Mouse (Mus musculus): Measurements from ENCODE around the gene Pcsk5. TPM values are rescaled to one million over a fixed set of nuclear protein-coding genes. Genes with fewer than 3 reads are reported as not detected.

The Pcsk5 gene
- polyA plus RNA-seq, 1 experiment from 2014 or later = 20.1 TPM

DNA sequence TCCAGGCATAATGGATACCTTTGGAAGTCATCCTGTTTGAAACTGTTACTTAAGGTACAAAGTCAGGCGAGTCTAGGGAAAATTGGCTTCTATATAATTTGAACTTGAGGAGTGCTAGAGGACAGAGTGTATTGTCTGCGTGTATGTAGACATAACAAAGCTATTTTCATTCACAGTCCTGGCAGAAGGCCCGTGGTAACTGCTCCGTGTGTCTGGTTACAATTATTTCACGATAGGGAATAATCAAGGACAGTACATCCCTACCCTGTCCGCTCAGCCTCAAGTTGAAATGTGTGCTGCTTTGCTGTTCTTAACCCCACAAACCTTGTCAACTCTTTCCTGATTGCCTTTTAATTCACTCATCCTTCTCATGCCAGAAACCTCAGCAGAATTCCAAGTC is 201.4 kb downstream of the Pcsk5 start:
- Histone ChIP-seq H3K4me3 (replicated peaks) (no peak overlapping the region), H3K27me3 (peaks cover 9% of the 10 kb centered on the region; the same call in 1 of the 2 replicates), H3K4me2 (no peak overlapping the region), H3K36me3 (no peaks in the 10 kb centered on the region), H3K27ac (no peak overlapping the region), H3K9me3 (no peaks in the 10 kb centered on the region), H3K9ac (replicated peaks) (no peak overlapping the region), H3K4me1 (replicated peaks) (no peaks in the 10 kb centered on the region)
- no peak for ATAC-seq (ENCODE audit: insufficient number of reproducible peaks, insufficient read depth, low FRiP score, low TSS enrichment, low read depth)
- 51% methylated on average over 6 of the region's 6 CpGs for WGBS

DNA sequence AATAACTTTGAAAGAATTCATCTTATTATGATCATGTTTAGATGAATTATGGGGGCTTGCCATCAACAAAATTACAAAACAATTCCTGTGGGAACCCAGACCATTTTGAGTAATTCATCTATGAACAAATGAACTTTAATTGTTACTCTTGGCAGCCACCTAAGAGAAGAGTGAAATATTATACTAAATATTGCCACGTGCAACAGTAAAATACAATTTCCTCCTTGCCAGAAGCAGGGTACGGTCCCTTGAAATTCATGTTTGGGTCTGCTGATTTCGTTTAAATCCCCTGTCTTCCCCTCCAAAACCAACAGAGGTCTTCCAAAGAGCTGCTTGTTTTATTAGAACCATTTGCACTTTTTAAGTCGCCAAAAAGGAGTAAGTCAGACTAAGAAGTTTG is 221.8 kb downstream of the Pcsk5 start:
- ATAC-seq (ENCODE audit: insufficient number of reproducible peaks, insufficient read depth, low FRiP score, low TSS enrichment, low read depth) = no peak
- 56% methylated on average over 4 of the region's 4 CpGs for WGBS
- H3K36me3 ChIP-seq = no peaks in the 10 kb centered on the region
- no peak overlapping the region for H3K4me2 ChIP-seq
- H3K9ac ChIP-seq (replicated peaks) = no peak overlapping the region
- H3K27me3 ChIP-seq = no peaks in the 10 kb centered on the region
- H3K9me3 ChIP-seq = no peaks in the 10 kb centered on the region
- H3K4me1 ChIP-seq (replicated peaks) = no peaks in the 10 kb centered on the region
- no peak overlapping the region for H3K4me3 ChIP-seq (replicated peaks)
- H3K27ac ChIP-seq = no peak overlapping the region

DNA sequence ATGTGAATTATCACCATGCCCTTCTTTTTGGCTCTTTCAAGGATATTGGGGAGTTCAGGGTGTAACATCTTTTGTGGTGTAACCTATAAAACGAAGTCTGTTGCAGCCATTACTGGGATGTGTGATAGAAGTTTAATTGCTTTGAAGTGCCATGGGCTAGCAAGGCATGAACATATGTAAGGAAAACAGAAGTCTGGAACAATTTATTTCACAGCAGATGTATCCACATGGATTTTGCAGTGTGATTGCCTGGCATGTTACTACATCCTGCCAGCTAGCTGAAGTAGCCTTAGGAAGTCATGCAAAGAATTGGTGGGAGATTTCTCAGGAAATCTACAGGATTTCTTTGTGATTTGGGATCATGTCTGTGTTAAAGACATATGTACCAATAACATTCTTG is 230.9 kb downstream of the Pcsk5 start:
- WGBS = 50% methylated on average over 1 of the region's 1 CpGs
- Histone ChIP-seq H3K4me2 (no peak overlapping the region), H3K27me3 (no peaks in the 10 kb centered on the region), H3K27ac (no peak overlapping the region), H3K36me3 (no peaks in the 10 kb centered on the region), H3K4me1 (replicated peaks) (0 out of 2 replicates have a peak, but pooled peaks cover 3% of the 10 kb centered on the region), H3K9ac (replicated peaks) (no peak overlapping the region), H3K9me3 (no peaks in the 10 kb centered on the region), H3K4me3 (replicated peaks) (no peak overlapping the region)
- no peak for ATAC-seq (ENCODE audit: insufficient number of reproducible peaks, insufficient read depth, low FRiP score, low TSS enrichment, low read depth)

DNA sequence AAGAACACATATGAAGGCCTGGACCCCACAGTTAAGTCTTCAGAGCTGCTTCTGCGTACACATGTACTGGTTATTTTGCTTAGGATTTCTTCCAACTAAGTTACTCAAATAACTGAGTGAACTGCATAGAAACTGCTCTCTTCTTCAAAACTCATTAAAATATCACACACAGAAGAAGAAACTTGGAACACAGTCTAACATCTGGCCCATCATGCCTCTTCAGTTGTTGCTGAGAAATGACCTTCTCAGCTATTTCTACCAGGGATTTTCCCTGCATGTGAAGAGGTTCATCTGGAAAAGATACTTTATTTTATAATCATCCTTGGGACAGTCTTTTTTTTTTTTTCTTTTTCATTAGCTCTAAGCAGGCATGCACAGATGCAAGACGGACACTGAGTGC is 231.3 kb downstream of the Pcsk5 start:
- H3K27ac ChIP-seq = no peak overlapping the region
- no peaks in the 10 kb centered on the region for H3K9me3 ChIP-seq
- H3K27me3 ChIP-seq = no peaks in the 10 kb centered on the region
- H3K4me2 ChIP-seq = no peak overlapping the region
- 0 out of 2 replicates have a peak, but pooled peaks cover 3% of the 10 kb centered on the region for H3K4me1 ChIP-seq (replicated peaks)
- WGBS = 63% methylated on average over 2 of the region's 2 CpGs
- H3K9ac ChIP-seq (replicated peaks) = no peak overlapping the region
- H3K36me3 ChIP-seq = no peaks in the 10 kb centered on the region
- H3K4me3 ChIP-seq (replicated peaks) = no peak overlapping the region
- ATAC-seq (ENCODE audit: insufficient number of reproducible peaks, insufficient read depth, low FRiP score, low TSS enrichment, low read depth) = no peak

- Histone ChIP-seq H3K27ac (no peak overlapping the region), H3K4me3 (replicated peaks) (no peak overlapping the region), H3K9ac (replicated peaks) (no peak overlapping the region), H3K4me1 (replicated peaks) (0 out of 2 replicates have a peak, but pooled peaks cover 3% of the 10 kb centered on the region), H3K36me3 (no peaks in the 10 kb centered on the region), H3K9me3 (no peaks in the 10 kb centered on the region), H3K27me3 (no peaks in the 10 kb centered on the region), H3K4me2 (no peak overlapping the region)
- WGBS = 49% methylated on average over 3 of the region's 3 CpGs
- ATAC-seq (ENCODE audit: insufficient number of reproducible peaks, insufficient read depth, low FRiP score, low TSS enrichment, low read depth) = no peak
Observed at GRCm38 (mm10) chr19:17603322-17603721, 234.1 kb downstream of the Pcsk5 start.

- no peak overlapping the region for H3K27ac ChIP-seq
- H3K4me3 ChIP-seq (replicated peaks) = no peak overlapping the region
- H3K4me2 ChIP-seq = no peak overlapping the region
- H3K4me1 ChIP-seq (replicated peaks) = no peaks in the 10 kb centered on the region
- WGBS = 77% methylated on average over 2 of the region's 2 CpGs
- ATAC-seq (ENCODE audit: insufficient number of reproducible peaks, insufficient read depth, low FRiP score, low TSS enrichment, low read depth) = no peak
- no peaks in the 10 kb centered on the region for H3K36me3 ChIP-seq
- no peak overlapping the region for H3K9ac ChIP-seq (replicated peaks)
- no peaks in the 10 kb centered on the region for H3K27me3 ChIP-seq
- H3K9me3 ChIP-seq = no peaks in the 10 kb centered on the region
Observed at GRCm38 (mm10) chr19:17600347-17600746, 237.1 kb downstream of the Pcsk5 start.

DNA sequence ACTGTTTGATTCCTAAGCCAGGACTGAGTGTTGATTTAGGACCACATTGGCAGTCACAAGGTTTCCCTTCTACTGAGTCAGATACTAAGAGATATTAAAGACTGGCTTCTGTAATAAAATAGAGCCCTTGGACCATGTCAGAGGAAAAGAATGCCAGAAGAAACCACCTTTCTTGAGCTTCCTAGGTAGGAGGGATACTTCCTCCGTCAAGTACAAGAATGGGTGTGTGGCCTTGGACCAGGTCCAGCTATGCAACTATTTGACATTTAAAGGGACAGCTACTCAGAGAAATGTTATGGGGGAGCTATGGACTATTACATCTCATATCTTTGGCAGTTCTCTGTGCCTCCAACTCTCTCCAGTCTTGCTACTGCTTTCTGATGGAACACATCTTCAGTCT is 244.6 kb downstream of the Pcsk5 start:
- peaks cover 51% of the 10 kb centered on the region for H3K4me1 ChIP-seq (replicated peaks)
- ATAC-seq (ENCODE audit: insufficient number of reproducible peaks, insufficient read depth, low FRiP score, low TSS enrichment, low read depth) = no peak
- WGBS = 15% methylated on average over 1 of the region's 1 CpGs

DNA sequence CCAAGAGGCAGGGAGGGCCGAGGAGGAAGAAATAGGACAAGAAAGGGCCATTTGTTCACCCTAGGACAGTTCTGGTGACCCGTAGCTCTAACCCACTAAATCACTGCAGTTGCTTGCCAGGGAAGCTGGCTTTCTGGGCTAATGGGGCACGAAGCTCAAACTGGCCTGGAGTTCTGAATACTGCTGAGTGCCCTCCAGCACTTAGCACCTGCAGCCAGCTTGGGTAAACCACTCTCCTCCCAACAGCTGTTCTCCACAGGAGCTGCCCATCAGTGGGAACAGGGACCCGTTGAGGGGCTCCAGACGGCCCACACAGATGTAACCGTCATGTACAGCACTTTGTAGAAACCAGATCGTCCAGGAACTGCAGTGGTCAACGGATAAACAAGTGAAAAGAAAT is 246.1 kb downstream of the Pcsk5 start:
- H3K27ac ChIP-seq = peak overlapping the region; percentile 84

More for the DNA sequence above, 244.6 kb downstream of the Pcsk5 start:
- Histone ChIP-seq H3K27ac (no peak overlapping the region), H3K4me3 (replicated peaks) (no peak overlapping the region), H3K27me3 (no peaks in the 10 kb centered on the region), H3K36me3 (no peaks in the 10 kb centered on the region), H3K4me2 (no peak overlapping the region), H3K9ac (replicated peaks) (no peak overlapping the region), H3K9me3 (no peaks in the 10 kb centered on the region)

DNA sequence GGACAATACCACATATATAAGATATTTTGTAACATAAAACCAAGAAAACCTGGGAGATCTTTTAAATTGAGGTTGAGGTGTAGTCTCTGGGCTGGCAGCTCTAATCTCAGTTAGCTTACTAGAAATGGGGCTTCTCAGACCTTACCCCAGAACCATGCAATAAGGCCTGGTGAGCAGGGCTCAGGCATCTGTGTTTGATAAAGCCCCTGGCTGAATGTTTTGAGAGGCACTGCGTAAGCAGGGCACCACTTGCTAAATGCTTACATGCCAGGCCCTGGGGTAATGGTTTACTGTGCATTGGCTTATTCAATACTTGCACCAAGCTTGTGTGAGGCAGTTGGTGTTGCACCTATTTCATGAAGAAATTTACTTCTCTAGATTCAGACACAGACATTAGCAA is 247.1 kb downstream of the Pcsk5 start:
- WGBS = 14% methylated on average over 1 of the region's 1 CpGs
- H3K9me3 ChIP-seq = no peaks in the 10 kb centered on the region
- H3K9ac ChIP-seq (replicated peaks) = no peak overlapping the region
- H3K4me3 ChIP-seq (replicated peaks) = no peak overlapping the region
- H3K27ac ChIP-seq = peak overlapping the region; percentile 84
- H3K4me1 ChIP-seq (replicated peaks) = peaks cover 51% of the 10 kb centered on the region
- no peak overlapping the region for H3K4me2 ChIP-seq
- no peaks in the 10 kb centered on the region for H3K27me3 ChIP-seq
- H3K36me3 ChIP-seq = no peaks in the 10 kb centered on the region
- ATAC-seq (ENCODE audit: insufficient number of reproducible peaks, insufficient read depth, low FRiP score, low TSS enrichment, low read depth) = peak; percentile 61; the same call in 1 of the 2 replicates

More for the DNA sequence above, 246.1 kb downstream of the Pcsk5 start:
- Histone ChIP-seq H3K4me1 (replicated peaks) (peaks cover 51% of the 10 kb centered on the region), H3K4me3 (replicated peaks) (no peak overlapping the region), H3K9ac (replicated peaks) (no peak overlapping the region), H3K9me3 (no peaks in the 10 kb centered on the region), H3K36me3 (no peaks in the 10 kb centered on the region), H3K4me2 (peak overlapping the region; percentile 6; the same call in 1 of the 2 replicates), H3K27me3 (no peaks in the 10 kb centered on the region)
- ATAC-seq (ENCODE audit: insufficient number of reproducible peaks, insufficient read depth, low FRiP score, low TSS enrichment, low read depth) = peak; percentile 73; the same call in 1 of the 2 replicates
- 7% methylated on average over 8 of the region's 8 CpGs for WGBS

GRCm38 (mm10) chr19:17577412-17577811 is 260.0 kb downstream of the Pcsk5 start:
- H3K9me3 ChIP-seq = no peaks in the 10 kb centered on the region
- H3K9ac ChIP-seq (replicated peaks) = no peak overlapping the region
- WGBS = 75% methylated on average over 4 of the region's 4 CpGs
- H3K27ac ChIP-seq = no peak overlapping the region
- H3K27me3 ChIP-seq = no peaks in the 10 kb centered on the region
- H3K4me1 ChIP-seq (replicated peaks) = no peaks in the 10 kb centered on the region
- H3K4me2 ChIP-seq = no peak overlapping the region
- H3K36me3 ChIP-seq = peaks cover 6% of the 10 kb centered on the region; the same call in 1 of the 2 replicates
- no peak for ATAC-seq (ENCODE audit: insufficient number of reproducible peaks, insufficient read depth, low FRiP score, low TSS enrichment, low read depth)
- H3K4me3 ChIP-seq (replicated peaks) = no peak overlapping the region

DNA sequence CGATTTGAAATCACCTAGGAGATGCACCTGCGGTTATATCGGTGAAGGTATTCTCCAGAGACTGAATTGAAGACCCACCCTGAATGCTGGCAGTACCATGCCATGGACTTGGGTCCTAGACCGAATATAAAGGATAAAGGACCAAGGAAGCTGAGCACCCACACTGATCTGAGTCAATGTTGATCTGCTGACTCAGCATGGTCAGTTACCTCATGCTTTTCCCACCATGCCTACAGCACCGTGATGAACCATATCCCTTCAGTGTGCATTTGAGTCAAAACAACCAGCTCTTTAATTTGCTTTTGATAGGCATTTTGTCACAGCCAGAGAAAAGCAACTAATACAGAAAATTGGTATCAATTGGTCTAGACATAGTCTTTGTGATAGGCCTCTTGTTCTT is 262.9 kb downstream of the Pcsk5 start:
- Histone ChIP-seq H3K27me3 (no peaks in the 10 kb centered on the region), H3K9ac (replicated peaks) (no peak overlapping the region), H3K4me2 (no peak overlapping the region), H3K36me3 (peaks cover 15% of the 10 kb centered on the region; the same call in 1 of the 2 replicates), H3K4me1 (replicated peaks) (no peaks in the 10 kb centered on the region), H3K27ac (no peak overlapping the region), H3K9me3 (no peaks in the 10 kb centered on the region), H3K4me3 (replicated peaks) (no peak overlapping the region)
- 95% methylated on average over 5 of the region's 5 CpGs for WGBS
- no peak for ATAC-seq (ENCODE audit: insufficient number of reproducible peaks, insufficient read depth, low FRiP score, low TSS enrichment, low read depth)

DNA sequence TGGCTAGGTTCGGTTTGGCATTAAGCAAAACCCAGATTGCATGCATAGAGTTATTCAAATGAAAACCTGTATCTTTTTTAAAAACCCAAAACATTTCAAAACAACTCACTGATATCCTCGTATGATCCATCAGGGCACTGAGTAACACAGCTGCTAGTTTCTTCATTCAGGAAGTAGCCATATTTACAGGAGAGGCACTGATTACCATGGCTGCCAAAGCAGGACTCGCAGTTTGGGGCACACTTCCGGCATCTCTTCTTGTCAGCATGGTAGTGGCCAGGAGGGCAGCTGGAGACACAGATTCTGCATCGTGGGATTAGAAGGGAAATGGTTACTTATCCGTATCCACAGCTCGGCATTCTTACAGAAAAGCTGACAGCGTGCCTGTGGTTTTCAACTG is 265.1 kb downstream of the Pcsk5 start:
- ATAC-seq (ENCODE audit: insufficient number of reproducible peaks, insufficient read depth, low FRiP score, low TSS enrichment, low read depth) = no peak
- Histone ChIP-seq H3K4me1 (replicated peaks) (no peaks in the 10 kb centered on the region), H3K27me3 (no peaks in the 10 kb centered on the region), H3K4me3 (replicated peaks) (no peak overlapping the region), H3K4me2 (no peak overlapping the region), H3K27ac (no peak overlapping the region), H3K9me3 (no peaks in the 10 kb centered on the region), H3K36me3 (peaks cover 15% of the 10 kb centered on the region; the same call in 1 of the 2 replicates), H3K9ac (replicated peaks) (no peak overlapping the region)
- WGBS = 92% methylated on average over 8 of the region's 8 CpGs
